Mouse (Mus musculus) left cerebral cortex, adult 9 months (tissue): ENCODE measurements at regions not wholly inside any gene's neighbourhood (a gene's known extent, or its start where the extent isn't known, plus 50 kb on each side); places are given as distances from the start of the nearest gene placed in this dataset.
A peak's percentile ranks its signal among the peaks of the same experiment; 100 is the strongest.

Experiments
- DNase-seq, 2 experiments: peaks; one replicate each; pipeline ENCODE4 v3.0.0; 2022; ENCODE audit warnings: low spot score in 2 of 2

- DNase-seq: no peak
Observed at GRCm38 (mm10) chr9:69662394-69662793, 98.3 kb downstream of the Foxb1 start.

GRCm38 (mm10) chr9:69658276-69658675 lies 102.5 kb downstream of the Foxb1 start:
- no peak for DNase-seq

GRCm38 (mm10) chr9:69656053-69656452 lies 104.7 kb downstream of the Foxb1 start:
- no peak for DNase-seq

- no peak for DNase-seq
Observed at GRCm38 (mm10) chr9:69652106-69652505, 108.6 kb downstream of the Foxb1 start.

- DNase-seq: no peak
Observed at GRCm38 (mm10) chr9:69651608-69652007, 109.1 kb downstream of the Foxb1 start.

- no peak for DNase-seq
Observed at GRCm38 (mm10) chr9:69642591-69642990, 118.1 kb downstream of the Foxb1 start.

GRCm38 (mm10) chr9:69623312-69623711 lies 137.4 kb downstream of the Foxb1 start:
- DNase-seq: peak in 1 of 2 experiments; percentile 50

- no peak for DNase-seq
Observed at GRCm38 (mm10) chr9:69621006-69621405, 139.7 kb downstream of the Foxb1 start.

- no peak for DNase-seq
Observed at GRCm38 (mm10) chr9:69617328-69617727, 143.4 kb downstream of the Foxb1 start.

GRCm38 (mm10) chr9:69597472-69597871 lies 144.1 kb downstream of the Anxa2 start:
- no peak for DNase-seq

- DNase-seq: no peak
Observed at GRCm38 (mm10) chr9:69592329-69593062, 139.1 kb downstream of the Anxa2 start.

GRCm38 (mm10) chr9:69588846-69589245 lies 135.4 kb downstream of the Anxa2 start:
- no peak for DNase-seq

- DNase-seq: no peak
Observed at GRCm38 (mm10) chr9:69587096-69587495, 133.7 kb downstream of the Anxa2 start.

GRCm38 (mm10) chr9:69581236-69581635 lies 127.8 kb downstream of the Anxa2 start:
- no peak for DNase-seq

- no peak for DNase-seq
Observed at GRCm38 (mm10) chr9:69577661-69578405, 124.4 kb downstream of the Anxa2 start.

- DNase-seq: no peak
Observed at GRCm38 (mm10) chr9:69575386-69575785, 122.0 kb downstream of the Anxa2 start.

GRCm38 (mm10) chr9:69568631-69569230 lies 115.3 kb downstream of the Anxa2 start:
- DNase-seq: peak in 1 of 2 experiments; percentile 29

GRCm38 (mm10) chr9:69568222-69568621 lies 114.8 kb downstream of the Anxa2 start:
- DNase-seq: no peak

GRCm38 (mm10) chr9:69566996-69567395 lies 113.6 kb downstream of the Anxa2 start:
- DNase-seq: no peak

GRCm38 (mm10) chr9:69543241-69543640 lies 89.8 kb downstream of the Anxa2 start:
- DNase-seq: no peak
